Mouse (Mus musculus) embryonic facial prominence, embryonic 10.5 days (tissue): ENCODE data around the gene Trim15. TPM values are rescaled to one million over a fixed set of nuclear protein-coding genes. Genes with fewer than 3 reads are reported as not detected.

ENCODE experiments used
- DNase-seq: peaks from one replicate; pipeline ENCODE4 v3.0.0-alpha.2; 2017; ENCODE audit warnings: low spot score
- H3K27ac ChIP-seq: fragments of 300-500 bp; sonication (generic); replicated peaks from 2 replicates; pipeline ENCODE4 v1.5.1; 2016; ENCODE audit warnings: mild to moderate bottlenecking
- H3K27me3 ChIP-seq: fragments of 300-500 bp; sonication (generic); replicated peaks from 2 replicates; pipeline ENCODE4 v1.6.1; 2016; ENCODE audit warnings: low read depth, mild to moderate bottlenecking; ENCODE audit not compliant: poor library complexity, severe bottlenecking
- H3K36me3 ChIP-seq: fragments of 300-500 bp; sonication (generic); replicated peaks from 2 replicates; pipeline ENCODE4 v1.6.1; 2016; ENCODE audit warnings: mild to moderate bottlenecking, moderate library complexity
- H3K4me1 ChIP-seq: fragments of 300-500 bp; sonication (generic); 2 replicates; pipeline ENCODE4 v1.6.1; 2016
- H3K4me3 ChIP-seq: fragments of 300-500 bp; sonication (generic); 2 replicates; pipeline ENCODE4 v1.5.1; 2016; ENCODE audit warnings: mild to moderate bottlenecking, moderate library complexity
- H3K9me3 ChIP-seq: fragments of 300-500 bp; sonication (generic); 2 replicates; pipeline ENCODE4 v1.6.1; 2016; ENCODE audit warnings: mild to moderate bottlenecking
- WGBS: fragments of 180-500 bp; shearing (Covaris S2); methylation state at CpG from one replicate; pipeline ENCODE4 v1.1.7; 2016; 5-methylcytosine and 5-hydroxymethylcytosine counted together
- polyA plus RNA-seq: library from polyadenylated mRNA; unstranded; fragments of >200 nt; fragmentation: Nextera tagmentation; extraction: Ambion mirVana; gene quantifications from 2 replicates; pipeline ENCODE4 v1.2.1, GENCODE M21; 2016

Trim15 gene
- polyA plus RNA-seq, 1 experiment from 2014 or later, result 0.36 TPM

GRCm38 (mm10) chr17:36856236-36856635 is 10.8 kb downstream of the Trim15 start:
- WGBS, result 92% methylated on average over 4 of the region's 4 CpGs
- H3K36me3 ChIP-seq, result peaks cover 92% of the 10 kb centered on the region

GRCm38 (mm10) chr17:36855484-36855883 is 11.5 kb downstream of the Trim15 start:
- H3K36me3 ChIP-seq, result peaks cover 99% of the 10 kb centered on the region
- 92% methylated on average over 3 of the region's 3 CpGs for WGBS
- no peaks in the 10 kb centered on the region for H3K4me1 ChIP-seq
- no peaks in the 10 kb centered on the region for H3K27me3 ChIP-seq
- no peak overlapping the region for H3K27ac ChIP-seq
- no peak for DNase-seq
- no peaks in the 10 kb centered on the region for H3K9me3 ChIP-seq
- no peak overlapping the region for H3K4me3 ChIP-seq

More at GRCm38 (mm10) chr17:36856236-36856635, 10.8 kb downstream of the Trim15 start:
- no peak for DNase-seq
- no peaks in the 10 kb centered on the region for H3K9me3 ChIP-seq
- no peak overlapping the region for H3K27ac ChIP-seq
- no peak overlapping the region for H3K4me3 ChIP-seq
- H3K27me3 ChIP-seq, result no peaks in the 10 kb centered on the region
- H3K4me1 ChIP-seq, result no peaks in the 10 kb centered on the region

- 86% methylated on average over 5 of the region's 5 CpGs for WGBS
- no peaks in the 10 kb centered on the region for H3K9me3 ChIP-seq
- no peak overlapping the region for H3K27ac ChIP-seq
- no peak for DNase-seq
- H3K36me3 ChIP-seq, result peaks cover 70% of the 10 kb centered on the region
- no peaks in the 10 kb centered on the region for H3K27me3 ChIP-seq
- no peak overlapping the region for H3K4me3 ChIP-seq
- H3K4me1 ChIP-seq, result no peaks in the 10 kb centered on the region
Measured at GRCm38 (mm10) chr17:36851627-36852026, 15.4 kb downstream of the Trim15 start.

DNA sequence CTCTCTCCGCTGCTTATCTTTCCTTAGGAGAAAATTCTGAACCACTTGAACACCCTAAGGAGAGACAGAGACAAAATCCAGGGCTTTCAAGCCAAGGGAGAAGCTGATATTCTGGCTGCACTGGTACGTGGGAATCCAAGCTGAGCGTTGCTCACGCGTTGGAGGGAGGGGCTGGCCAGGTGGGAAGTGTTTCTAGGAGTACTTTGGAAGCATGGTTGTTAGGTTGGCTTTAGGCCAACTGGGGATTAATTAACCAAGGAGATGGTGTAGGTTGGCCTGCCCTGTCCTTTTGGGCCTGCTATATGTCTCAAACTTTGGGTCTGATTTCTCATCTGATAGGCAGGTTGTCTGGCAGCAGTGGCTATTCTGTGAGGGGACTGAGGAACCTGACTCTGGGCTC is 15.8 kb downstream of the Trim15 start:
- H3K36me3 ChIP-seq, result peaks cover 69% of the 10 kb centered on the region
- DNase-seq, result no peak
- H3K27me3 ChIP-seq, result no peaks in the 10 kb centered on the region
- H3K9me3 ChIP-seq, result no peaks in the 10 kb centered on the region
- no peak overlapping the region for H3K27ac ChIP-seq
- 93% methylated on average over 5 of the region's 5 CpGs for WGBS
- no peaks in the 10 kb centered on the region for H3K4me1 ChIP-seq
- H3K4me3 ChIP-seq, result no peak overlapping the region

DNA sequence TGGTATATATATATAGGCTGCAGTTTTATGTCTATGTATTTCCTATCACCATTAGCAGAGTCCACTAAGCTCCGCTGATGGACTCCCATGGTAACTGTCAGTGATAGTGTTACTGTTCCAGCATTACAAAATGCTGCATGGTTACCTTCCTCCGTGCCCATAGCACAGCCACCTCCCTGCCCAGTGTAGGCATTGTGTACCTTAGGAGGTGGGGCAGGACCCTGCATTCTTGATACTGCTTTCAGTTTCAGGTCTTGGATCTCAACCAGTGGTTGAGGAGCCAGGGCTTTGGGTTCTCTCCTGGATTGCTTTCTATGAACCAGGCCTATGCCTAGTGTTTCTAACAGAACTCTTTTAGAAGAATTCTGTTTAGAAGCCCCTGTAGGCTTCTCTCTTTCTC is 17.0 kb downstream of the Trim15 start:
- no peak overlapping the region for H3K4me3 ChIP-seq
- H3K9me3 ChIP-seq, result no peaks in the 10 kb centered on the region
- peaks cover 58% of the 10 kb centered on the region for H3K36me3 ChIP-seq
- WGBS, result 93% methylated on average over 2 of the region's 2 CpGs
- no peak for DNase-seq
- no peaks in the 10 kb centered on the region for H3K4me1 ChIP-seq
- no peak overlapping the region for H3K27ac ChIP-seq
- no peaks in the 10 kb centered on the region for H3K27me3 ChIP-seq

DNA sequence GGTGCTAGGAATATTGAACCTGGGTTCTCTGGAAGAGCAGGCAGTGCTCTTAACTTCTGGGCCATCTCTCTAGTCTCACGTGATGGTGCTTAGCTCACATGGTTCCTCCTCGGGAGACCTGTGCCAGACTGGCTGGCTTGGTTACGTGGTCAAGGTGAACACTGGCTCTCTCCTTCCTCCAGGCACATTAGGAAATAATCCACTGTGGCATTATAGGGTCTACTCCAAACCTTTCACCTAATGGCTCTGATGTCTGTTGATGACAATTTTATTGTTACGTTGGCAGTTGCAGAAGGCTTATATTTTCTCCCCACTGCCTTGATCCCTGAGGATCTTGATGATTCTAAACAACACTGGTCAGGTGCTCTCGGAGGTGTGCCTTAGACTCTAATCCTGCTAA is 18.1 kb downstream of the Trim15 start:
- Histone ChIP-seq H3K27ac (no peak overlapping the region), H3K36me3 (peaks cover 47% of the 10 kb centered on the region), H3K27me3 (no peaks in the 10 kb centered on the region), H3K4me3 (no peak overlapping the region), H3K9me3 (no peaks in the 10 kb centered on the region), H3K4me1 (0 out of 2 replicates have a peak, but pooled peaks cover 4% of the 10 kb centered on the region)
- no peak for DNase-seq
- 86% methylated on average over 5 of the region's 5 CpGs for WGBS

DNA sequence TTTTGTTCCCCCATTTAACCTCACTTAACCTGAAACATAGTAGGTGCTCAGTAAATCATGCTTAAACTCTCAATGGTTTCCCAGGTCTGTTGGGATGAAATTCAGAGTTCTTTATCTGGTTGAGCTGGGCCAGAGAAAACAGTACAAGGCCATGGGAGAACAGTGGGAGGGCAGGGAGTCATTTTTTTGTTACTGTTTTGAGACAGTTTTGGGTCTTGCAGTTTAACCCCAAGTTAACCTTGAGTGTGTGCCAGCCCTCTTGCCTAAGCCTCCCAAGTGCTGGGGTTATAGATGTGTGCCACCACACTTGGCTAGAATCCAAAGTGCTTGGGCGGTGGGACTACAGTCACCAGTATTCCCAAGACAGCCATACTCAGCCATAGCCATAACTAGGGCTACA is 22.3 kb downstream of the Trim15 start:
- Histone ChIP-seq H3K4me1 (0 out of 2 replicates have a peak, but pooled peaks cover 4% of the 10 kb centered on the region), H3K27me3 (no peaks in the 10 kb centered on the region), H3K27ac (no peak overlapping the region), H3K9me3 (no peaks in the 10 kb centered on the region), H3K4me3 (no peak overlapping the region), H3K36me3 (peaks cover 20% of the 10 kb centered on the region)
- DNase-seq, result no peak
- 93% methylated on average over 1 of the region's 1 CpGs for WGBS

DNA sequence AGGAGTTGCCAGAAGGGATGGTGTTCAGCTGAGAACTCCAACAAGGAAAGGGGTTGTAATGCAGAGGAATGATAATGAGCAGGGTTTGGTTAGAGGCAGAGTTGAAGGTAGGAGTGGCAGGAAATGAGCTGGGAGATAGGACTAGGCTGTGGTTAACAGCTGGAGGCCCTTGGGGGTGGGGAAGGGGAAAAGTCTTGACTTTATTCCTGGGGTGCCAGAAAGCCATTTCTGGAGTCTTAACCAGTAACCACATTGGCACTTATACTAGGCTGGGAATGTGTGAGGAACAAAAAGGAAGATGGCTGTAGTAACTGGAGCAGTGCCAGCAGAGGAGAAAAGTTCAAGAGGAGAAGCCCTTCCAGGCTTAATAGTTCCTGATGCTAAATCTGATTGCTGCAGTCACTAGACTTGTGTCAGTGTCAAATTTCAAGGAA is 22.7 kb downstream of the Trim15 start:
- Histone ChIP-seq H3K27me3 (no peaks in the 10 kb centered on the region), H3K9me3 (no peaks in the 10 kb centered on the region), H3K4me1 (0 out of 2 replicates have a peak, but pooled peaks cover 4% of the 10 kb centered on the region), H3K36me3 (peaks cover 20% of the 10 kb centered on the region), H3K27ac (no peak overlapping the region), H3K4me3 (no peak overlapping the region)
- no peak for DNase-seq

DNA sequence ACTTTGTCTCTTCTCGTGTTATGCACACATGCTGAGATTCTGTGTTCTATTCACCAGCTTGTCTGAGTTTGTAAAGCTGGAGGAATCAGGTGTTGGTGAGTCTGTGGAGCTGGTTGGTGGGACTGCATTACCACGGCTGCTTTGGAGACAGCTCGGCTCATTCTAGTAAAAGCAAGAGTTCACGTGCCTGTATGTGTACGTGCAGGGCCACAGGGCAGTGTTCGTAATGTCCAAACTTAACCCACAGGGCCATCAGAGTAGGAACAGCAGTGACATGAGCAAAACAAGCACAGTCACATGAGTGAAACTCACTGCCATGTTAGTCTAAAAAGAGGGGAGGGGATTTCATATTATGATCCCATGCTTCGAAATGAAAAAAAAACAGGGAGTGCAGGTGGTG is 23.3 kb downstream of the Trim15 start:
- H3K4me1 ChIP-seq, result 0 out of 2 replicates have a peak, but pooled peaks cover 4% of the 10 kb centered on the region
- no peaks in the 10 kb centered on the region for H3K27me3 ChIP-seq
- no peak overlapping the region for H3K4me3 ChIP-seq
- 85% methylated on average over 7 of the region's 7 CpGs for WGBS
- peaks cover 20% of the 10 kb centered on the region for H3K36me3 ChIP-seq
- no peaks in the 10 kb centered on the region for H3K9me3 ChIP-seq
- no peak for DNase-seq
- H3K27ac ChIP-seq, result no peak overlapping the region

- peaks cover 11% of the 10 kb centered on the region; the same call in 1 of the 2 replicates for H3K36me3 ChIP-seq
- H3K27ac ChIP-seq, result no peak overlapping the region
- no peaks in the 10 kb centered on the region for H3K27me3 ChIP-seq
- H3K4me1 ChIP-seq, result peaks cover 18% of the 10 kb centered on the region
- no peaks in the 10 kb centered on the region for H3K9me3 ChIP-seq
- no peak for DNase-seq
- H3K4me3 ChIP-seq, result no peak overlapping the region
Measured at GRCm38 (mm10) chr17:36840961-36841445, 26.0 kb downstream of the Trim15 start.

DNA sequence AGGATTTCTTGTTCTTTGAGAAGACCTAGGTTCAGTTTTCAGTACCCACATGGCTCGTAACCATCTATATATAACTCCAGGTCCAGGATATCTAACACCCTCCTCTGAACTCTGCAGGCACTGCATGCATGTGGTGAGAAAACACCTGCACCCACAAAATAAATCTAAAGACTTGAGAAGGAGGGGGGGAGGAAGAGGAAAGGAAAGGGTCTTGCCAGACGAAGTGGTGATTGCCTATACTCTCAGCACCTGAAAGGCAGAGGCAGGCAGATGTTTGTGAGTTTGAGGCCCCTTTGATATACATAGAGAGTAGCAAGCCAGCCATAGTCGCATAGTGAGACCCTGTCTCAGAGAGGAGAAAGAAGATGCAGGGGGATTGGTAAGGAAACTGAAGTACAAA is 27.1 kb downstream of the Trim15 start:
- peaks cover 11% of the 10 kb centered on the region; the same call in 1 of the 2 replicates for H3K36me3 ChIP-seq
- DNase-seq, result no peak
- H3K4me3 ChIP-seq, result no peak overlapping the region
- peaks cover 21% of the 10 kb centered on the region for H3K4me1 ChIP-seq
- no peaks in the 10 kb centered on the region for H3K9me3 ChIP-seq
- H3K27ac ChIP-seq, result no peak overlapping the region
- H3K27me3 ChIP-seq, result no peaks in the 10 kb centered on the region
- WGBS, result 82% methylated on average over 3 of the region's 3 CpGs

- Histone ChIP-seq H3K9me3 (no peaks in the 10 kb centered on the region), H3K27me3 (no peaks in the 10 kb centered on the region), H3K27ac (no peak overlapping the region), H3K4me1 (peaks cover 17% of the 10 kb centered on the region), H3K4me3 (no peak overlapping the region), H3K36me3 (peaks cover 11% of the 10 kb centered on the region; the same call in 1 of the 2 replicates)
- no peak for DNase-seq
- WGBS, result 87% methylated on average over 5 of the region's 5 CpGs
Measured at GRCm38 (mm10) chr17:36839001-36839400, 28.0 kb downstream of the Trim15 start.

DNA sequence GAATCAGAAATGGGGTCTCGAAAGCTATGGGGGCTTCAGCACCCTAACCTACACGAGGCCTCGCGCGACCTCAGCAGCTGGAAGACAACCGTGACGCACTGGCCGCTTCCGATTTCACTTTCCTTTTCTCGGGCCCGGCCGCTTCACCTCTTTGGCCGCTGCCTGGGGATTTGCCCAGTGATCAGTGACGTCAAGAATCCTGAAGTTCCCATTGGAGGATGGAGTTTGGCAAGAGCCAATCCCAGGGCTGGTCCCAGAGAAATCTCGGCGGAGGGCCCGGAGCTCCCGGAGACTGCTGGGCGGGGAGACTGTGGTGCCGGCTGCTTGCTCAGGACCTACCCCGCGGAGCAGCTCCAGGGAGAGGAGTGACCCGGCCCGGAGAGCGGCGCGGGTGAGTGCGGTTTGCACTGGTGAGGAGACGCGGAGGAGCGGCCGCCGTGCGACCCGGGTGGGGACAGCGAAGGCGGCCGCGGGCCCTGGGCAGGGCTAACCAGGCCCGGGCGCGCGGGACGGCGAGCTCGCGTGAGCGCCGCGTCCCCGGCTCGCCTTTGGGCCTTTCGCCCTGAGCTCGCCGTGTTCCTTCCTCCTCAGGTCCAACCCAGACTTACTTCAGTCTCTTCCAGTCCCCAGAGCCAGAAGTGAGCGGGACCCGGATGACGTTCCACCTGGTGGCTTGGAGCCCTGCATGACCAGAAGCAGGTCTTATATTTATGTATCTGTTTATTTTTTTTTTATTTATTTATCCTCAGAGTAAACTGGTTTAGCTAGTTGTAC is 29.9 kb downstream of the Trim15 start, which contains the start of gene Trim26:
Gene Trim26, plus strand, starts transcription at position 261 of the 774 bp plus-strand sequence.
- Histone ChIP-seq H3K27ac (peak within 1 kb of the TSS; percentile 94), H3K9me3 (no peaks in the 10 kb centered on the region), H3K4me1 (peaks cover 17% of the 10 kb centered on the region), H3K36me3 (peaks cover 2% of the 10 kb centered on the region; the same call in 1 of the 2 replicates), H3K4me3 (peak within 1 kb of the TSS; percentile 79), H3K27me3 (no peaks in the 10 kb centered on the region)
- peak; percentile 96 for DNase-seq
- under 1% methylated on average over 58 of the region's 58 CpGs for WGBS
